Mouse (Mus musculus): ENCODE measurements around the gene Arhgap42. TPM values are rescaled to one million over a fixed set of nuclear protein-coding genes. Genes with fewer than 3 reads are reported as not detected.
A peak's percentile ranks its signal among the peaks of the same experiment; 100 is the strongest.

The Arhgap42 gene
- total RNA-seq, 1 experiment: 4.3 TPM

GRCm38 (mm10) chr9:9263543-9263942 is 24.6 kb upstream of the Arhgap42 start:
- DNase-seq (ENCODE audit: low read depth, low spot score): no peak
- in situ Hi-C loops (cut with MboI; ENCODE audit: low sequenced_read_pairs in 2 of 2, unreplicated experiment in 2 of 2): no loop called here
- Histone ChIP-seq H3K9ac (ENCODE audit: insufficient read depth, low read depth, low read length, poor library complexity, severe bottlenecking) (no peak overlapping the region), H3K4me1 (ENCODE audit: control insufficient read depth in 2 of 2, insufficient read depth in 2 of 2, low read length in 2 of 2, poor library complexity in 1 of 2) (peaks cover 2 to 9% of the 10 kb centered on the region in 2 experiments; a peak in 3 of 4 replicates), H3K4me3 (ENCODE audit: insufficient read depth in 1 of 2, low read depth in 1 of 2, low read length in 2 of 2, poor library complexity in 1 of 2, severe bottlenecking in 1 of 2) (no peak overlapping the region), H3K27ac (ENCODE audit: insufficient read depth, low read depth, low read length, poor library complexity, severe bottlenecking) (no peak overlapping the region), H3K36me3 (ENCODE audit: control insufficient read depth, insufficient read depth, low read length, poor library complexity, severe bottlenecking) (no peaks in the 10 kb centered on the region), H3K9me3 (ENCODE audit: control insufficient read depth, insufficient read depth, low read depth, low read length) (no peaks in the 10 kb centered on the region)
- no peak for TF ChIP-seq ZC3H11A (IDR thresholded peaks at IDR 0.05; ENCODE audit: borderline replicate concordance, low read depth, low read length)
- no peak for TF ChIP-seq MAFK (IDR thresholded peaks at IDR 0.05; ENCODE audit: insufficient read depth, low read depth, low read length)
- no peak for TF ChIP-seq ZNF384 (IDR thresholded peaks at IDR 0.05; ENCODE audit: low read depth, low read length)

DNA sequence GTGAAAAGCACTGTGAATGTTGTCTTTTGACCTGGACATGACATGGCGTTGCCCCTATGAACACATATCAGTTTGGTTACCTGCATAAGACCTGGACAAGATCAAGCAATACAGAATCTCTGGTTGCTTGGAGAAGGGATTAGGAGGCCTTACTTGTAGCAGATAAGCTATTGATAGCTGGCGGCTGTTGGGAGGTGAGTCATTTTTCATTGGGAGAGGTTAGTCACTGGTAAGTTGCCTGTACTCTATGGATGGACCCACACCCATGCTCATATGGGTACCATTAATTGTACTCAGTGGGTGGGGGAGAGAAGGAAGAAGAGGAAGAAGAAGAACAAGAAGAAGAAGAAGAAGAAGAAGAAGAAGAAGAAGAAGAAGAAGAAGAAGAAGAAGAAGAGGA is 23.6 kb upstream of the Arhgap42 start:
- Histone ChIP-seq H3K9ac (ENCODE audit: insufficient read depth, low read depth, low read length, poor library complexity, severe bottlenecking) (no peak overlapping the region), H3K9me3 (ENCODE audit: control insufficient read depth, insufficient read depth, low read depth, low read length) (no peaks in the 10 kb centered on the region), H3K4me1 (ENCODE audit: control insufficient read depth in 2 of 2, insufficient read depth in 2 of 2, low read length in 2 of 2, poor library complexity in 1 of 2) (peaks cover 1 to 2% of the 10 kb centered on the region in 2 experiments; a peak in 2 of 4 replicates), H3K27ac (ENCODE audit: insufficient read depth, low read depth, low read length, poor library complexity, severe bottlenecking) (no peak overlapping the region), H3K4me3 (ENCODE audit: insufficient read depth in 1 of 2, low read depth in 1 of 2, low read length in 2 of 2, poor library complexity in 1 of 2, severe bottlenecking in 1 of 2) (no peak overlapping the region), H3K36me3 (ENCODE audit: control insufficient read depth, insufficient read depth, low read length, poor library complexity, severe bottlenecking) (no peaks in the 10 kb centered on the region)
- in situ Hi-C loops (cut with MboI; ENCODE audit: low sequenced_read_pairs in 2 of 2, unreplicated experiment in 2 of 2): no loop called here
- TF ChIP-seq MAFK (IDR thresholded peaks at IDR 0.05; ENCODE audit: insufficient read depth, low read depth, low read length) (no peak), HCFC1 (IDR thresholded peaks at IDR 0.05; ENCODE audit: borderline replicate concordance, insufficient read depth, low read length) (no peak), CHD2 (IDR thresholded peaks at IDR 0.05; ENCODE audit: low read depth, low read length) (no peak), ZNF384 (IDR thresholded peaks at IDR 0.05; ENCODE audit: low read depth, low read length) (no peak), ZC3H11A (IDR thresholded peaks at IDR 0.05; ENCODE audit: borderline replicate concordance, low read depth, low read length) (no peak)
- no peak for DNase-seq (ENCODE audit: low read depth, low spot score)

GRCm38 (mm10) chr9:9254764-9255163 is 15.9 kb upstream of the Arhgap42 start:
- in situ Hi-C loops (cut with MboI; ENCODE audit: low sequenced_read_pairs in 2 of 2, unreplicated experiment in 2 of 2): no loop called here
- Histone ChIP-seq H3K4me3 (ENCODE audit: insufficient read depth in 1 of 2, low read depth in 1 of 2, low read length in 2 of 2, poor library complexity in 1 of 2, severe bottlenecking in 1 of 2) (no peak overlapping the region), H3K36me3 (ENCODE audit: control insufficient read depth, insufficient read depth, low read length, poor library complexity, severe bottlenecking) (no peaks in the 10 kb centered on the region), H3K9me3 (ENCODE audit: control insufficient read depth, insufficient read depth, low read depth, low read length) (no peaks in the 10 kb centered on the region), H3K9ac (ENCODE audit: insufficient read depth, low read depth, low read length, poor library complexity, severe bottlenecking) (no peak overlapping the region), H3K27ac (ENCODE audit: insufficient read depth, low read depth, low read length, poor library complexity, severe bottlenecking) (no peak overlapping the region), H3K4me1 (ENCODE audit: control insufficient read depth in 2 of 2, insufficient read depth in 2 of 2, low read length in 2 of 2, poor library complexity in 1 of 2) (no peaks in the 10 kb centered on the region; a peak in 1 of 4 replicates)
- DNase-seq (ENCODE audit: low read depth, low spot score): no peak
- TF ChIP-seq HCFC1 (IDR thresholded peaks at IDR 0.05; ENCODE audit: borderline replicate concordance, insufficient read depth, low read length): no peak
- no peak for TF ChIP-seq MAFK (IDR thresholded peaks at IDR 0.05; ENCODE audit: insufficient read depth, low read depth, low read length)
- no peak for TF ChIP-seq ZC3H11A (IDR thresholded peaks at IDR 0.05; ENCODE audit: borderline replicate concordance, low read depth, low read length)
- TF ChIP-seq ZNF384 (IDR thresholded peaks at IDR 0.05; ENCODE audit: low read depth, low read length): no peak
- no peak for TF ChIP-seq CHD2 (IDR thresholded peaks at IDR 0.05; ENCODE audit: low read depth, low read length)

- H3K9me3 ChIP-seq (ENCODE audit: control insufficient read depth, insufficient read depth, low read depth, low read length): no peaks in the 10 kb centered on the region
- H3K4me1 ChIP-seq (ENCODE audit: control insufficient read depth in 2 of 2, insufficient read depth in 2 of 2, low read length in 2 of 2, poor library complexity in 1 of 2): peaks cover 0 to 2% of the 10 kb centered on the region in 2 experiments; a peak in 2 of 4 replicates
- no peak overlapping the region for H3K9ac ChIP-seq (ENCODE audit: insufficient read depth, low read depth, low read length, poor library complexity, severe bottlenecking)
- TF ChIP-seq MAFK (IDR thresholded peaks at IDR 0.05; ENCODE audit: insufficient read depth, low read depth, low read length): no peak
- TF ChIP-seq ZNF384 (IDR thresholded peaks at IDR 0.05; ENCODE audit: low read depth, low read length): 0 out of 2 replicates have a peak, but pooled peaks have one; percentile 6
- DNase-seq (ENCODE audit: low read depth, low spot score): no peak
- no peak overlapping the region for H3K27ac ChIP-seq (ENCODE audit: insufficient read depth, low read depth, low read length, poor library complexity, severe bottlenecking)
- no peak overlapping the region for H3K4me3 ChIP-seq (ENCODE audit: insufficient read depth in 1 of 2, low read depth in 1 of 2, low read length in 2 of 2, poor library complexity in 1 of 2, severe bottlenecking in 1 of 2)
- in situ Hi-C loops (cut with MboI; ENCODE audit: low sequenced_read_pairs in 2 of 2, unreplicated experiment in 2 of 2): no loop called here
- no peaks in the 10 kb centered on the region for H3K36me3 ChIP-seq (ENCODE audit: control insufficient read depth, insufficient read depth, low read length, poor library complexity, severe bottlenecking)
These were observed 9.6 kb upstream of the Arhgap42 start for GRCm38 (mm10) chr9:9248529-9248928.

GRCm38 (mm10) chr9:9245994-9246393 is 7.1 kb upstream of the Arhgap42 start:
- Histone ChIP-seq H3K4me3 (ENCODE audit: insufficient read depth in 1 of 2, low read depth in 1 of 2, low read length in 2 of 2, poor library complexity in 1 of 2, severe bottlenecking in 1 of 2) (no peak overlapping the region), H3K4me1 (ENCODE audit: control insufficient read depth in 2 of 2, insufficient read depth in 2 of 2, low read length in 2 of 2, poor library complexity in 1 of 2) (peaks cover 0 to 2% of the 10 kb centered on the region in 2 experiments; a peak in 2 of 4 replicates), H3K9me3 (ENCODE audit: control insufficient read depth, insufficient read depth, low read depth, low read length) (no peaks in the 10 kb centered on the region), H3K36me3 (ENCODE audit: control insufficient read depth, insufficient read depth, low read length, poor library complexity, severe bottlenecking) (no peaks in the 10 kb centered on the region), H3K9ac (ENCODE audit: insufficient read depth, low read depth, low read length, poor library complexity, severe bottlenecking) (no peak overlapping the region), H3K27ac (ENCODE audit: insufficient read depth, low read depth, low read length, poor library complexity, severe bottlenecking) (no peak overlapping the region)
- TF ChIP-seq ZC3H11A (IDR thresholded peaks at IDR 0.05; ENCODE audit: borderline replicate concordance, low read depth, low read length): no peak
- no peak for TF ChIP-seq CHD2 (IDR thresholded peaks at IDR 0.05; ENCODE audit: low read depth, low read length)
- no peak for TF ChIP-seq MAFK (IDR thresholded peaks at IDR 0.05; ENCODE audit: insufficient read depth, low read depth, low read length)
- no peak for TF ChIP-seq HCFC1 (IDR thresholded peaks at IDR 0.05; ENCODE audit: borderline replicate concordance, insufficient read depth, low read length)
- in situ Hi-C loops (cut with MboI; ENCODE audit: low sequenced_read_pairs in 2 of 2, unreplicated experiment in 2 of 2): no loop called here
- no peak for DNase-seq (ENCODE audit: low read depth, low spot score)
